Mouse (Mus musculus) heart, postnatal 0 days (tissue): ENCODE measurements around the gene Tmem115.

Experiments used
- CTCF ChIP-seq: IDR thresholded peaks from 2 replicates; pipeline ENCODE4 v1.5.1; 2016; ENCODE audit warnings: antibody characterized with exemption, control low read depth, low read depth
- EP300 ChIP-seq: IDR thresholded peaks from 2 replicates; pipeline ENCODE4 v1.6.1; 2016; ENCODE audit warnings: antibody characterized with exemption, low read depth

DNA sequence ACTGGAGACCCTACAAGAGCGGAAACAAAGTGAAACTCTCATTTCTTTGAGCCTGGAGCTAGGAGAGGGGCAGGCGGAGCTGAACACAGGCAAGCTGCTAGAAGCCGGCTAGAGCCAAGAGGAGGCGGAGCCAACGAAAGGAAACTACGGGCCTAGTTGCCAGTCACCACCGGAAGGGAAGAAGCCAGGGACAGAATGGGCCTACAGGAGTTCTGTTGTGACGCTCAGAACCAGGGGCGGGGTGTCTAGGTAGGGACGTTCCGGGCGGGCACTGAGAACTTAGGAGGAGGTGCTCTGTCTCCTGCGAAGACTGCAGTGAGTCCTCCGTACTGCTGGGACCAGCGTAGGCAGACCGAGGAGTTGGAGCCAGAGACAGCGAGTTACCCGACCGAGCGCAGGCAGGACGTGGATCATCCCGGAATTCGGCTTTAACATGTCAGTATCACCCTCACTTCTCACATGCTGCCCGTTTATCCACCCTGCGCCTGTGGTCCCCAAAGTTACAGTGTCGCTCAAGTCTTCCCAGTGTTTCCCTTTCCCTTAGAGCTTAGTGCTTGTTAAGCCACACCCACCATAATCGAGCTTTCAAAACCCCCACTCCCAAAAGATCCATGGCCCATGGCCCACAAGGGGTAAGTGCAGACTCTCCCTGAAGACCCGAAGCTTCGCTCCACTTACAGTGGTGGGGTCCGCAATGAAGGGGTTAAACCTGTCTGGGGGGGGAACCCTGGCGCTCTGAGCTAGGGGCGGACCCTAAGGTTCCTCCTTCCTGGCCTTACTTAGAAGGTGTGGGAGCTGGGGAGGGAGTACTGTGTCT, 47.0 kb downstream of the Tmem115 start, which contains the start of gene Hyal3:
- TF ChIP-seq CTCF (no peak), EP300 (no peak)
